Mouse (Mus musculus) heart, embryonic 16.5 days (tissue): ENCODE data around the gene Arhgap31. TPM values are rescaled to one million over a fixed set of nuclear protein-coding genes. Genes with fewer than 3 reads are reported as not detected.
A peak's percentile ranks its signal among the peaks of the same experiment; 100 is the strongest.

Experiments
- ATAC-seq: fragments of 200-750 bp; cut with Nextera tagmentation; replicated peaks from 2 replicates; pipeline ENCODE4 v1.8.0; 2017; ENCODE audit warnings: moderate number of reproducible peaks; ENCODE audit not compliant: insufficient read depth, low FRiP score; ENCODE audit errors: extremely low read depth
- H3K27ac ChIP-seq: fragments of 300-500 bp; sonication (generic); 2 replicates; pipeline ENCODE4 v1.5.1; 2014; ENCODE audit warnings: mild to moderate bottlenecking, low read length, control low read depth, moderate library complexity
- H3K27me3 ChIP-seq: fragments of 300-500 bp; sonication (generic); 2 replicates; pipeline ENCODE4 v1.6.1; 2014; ENCODE audit warnings: low read length, mixed read lengths; ENCODE audit not compliant: control insufficient read depth, insufficient read depth
- H3K36me3 ChIP-seq: fragments of 300-500 bp; sonication (generic); 2 replicates; pipeline ENCODE4 v1.6.1; 2014; ENCODE audit not compliant: control insufficient read depth, insufficient read depth
- H3K4me1 ChIP-seq: fragments of 300-500 bp; sonication (generic); 2 replicates; pipeline ENCODE4 v1.6.1; 2014; ENCODE audit warnings: low read length, mixed read lengths; ENCODE audit not compliant: control insufficient read depth, insufficient read depth
- H3K4me2 ChIP-seq: fragments of 300-500 bp; sonication (generic); 2 replicates; pipeline ENCODE4 v1.6.1; 2014; ENCODE audit warnings: low read depth, mild to moderate bottlenecking, control low read depth, low read length
- H3K4me3 ChIP-seq: fragments of 300-500 bp; sonication (generic); 2 replicates; pipeline ENCODE4 v1.5.1; 2014; ENCODE audit warnings: mild to moderate bottlenecking, control low read depth, low read length
- H3K9ac ChIP-seq: fragments of 300-500 bp; sonication (generic); 2 replicates; pipeline ENCODE4 v1.6.1; 2014; ENCODE audit warnings: low read length, control low read depth
- H3K9me3 ChIP-seq: fragments of 300-500 bp; sonication (generic); replicated peaks from 2 replicates; pipeline ENCODE4 v1.6.1; 2016; ENCODE audit warnings: low read length; ENCODE audit not compliant: control insufficient read depth
- WGBS: fragments of 180-500 bp; shearing (Covaris S2); extraction: QIAGEN DNeasy Blood & Tissue Kit; methylation state at CpG from one replicate; pipeline ENCODE4 v1.1.7; 2014; 5-methylcytosine and 5-hydroxymethylcytosine counted together
- polyA plus RNA-seq: library from polyadenylated mRNA; unstranded; fragments of >200 nt; fragmentation: Nextera tagmentation; extraction: Ambion mirVana; gene quantifications from 2 replicates; pipeline ENCODE4 v1.2.1, GENCODE M21; 2015

Gene Arhgap31
- polyA plus RNA-seq, 1 experiment from 2014 or later: 38.0 TPM

DNA sequence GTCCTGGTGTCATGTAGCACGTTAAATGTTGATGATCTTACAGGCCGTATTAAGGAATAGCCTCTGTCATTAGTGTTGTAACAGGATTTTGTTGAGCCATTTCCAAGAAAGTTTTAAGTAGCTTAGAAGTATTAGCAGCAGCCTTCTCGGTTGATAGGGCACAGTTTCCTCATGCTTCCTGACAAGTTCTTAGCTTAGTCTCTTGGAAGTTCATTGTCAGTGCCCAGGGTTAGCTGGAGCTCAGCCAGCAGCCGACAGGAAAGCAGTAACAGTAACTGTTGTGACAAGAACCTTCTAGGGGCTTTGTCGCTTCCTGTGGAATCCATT is 43.1 kb upstream of the Arhgap31 start:
- WGBS: 29% methylated on average over 5 of the region's 5 CpGs
- Histone ChIP-seq H3K4me3 (no peak overlapping the region), H3K9me3 (no peaks in the 10 kb centered on the region), H3K4me1 (peaks cover 9% of the 10 kb centered on the region), H3K36me3 (peaks cover 6% of the 10 kb centered on the region), H3K4me2 (no peak overlapping the region), H3K27ac (peak overlapping the region; percentile 72), H3K9ac (no peak overlapping the region), H3K27me3 (no peaks in the 10 kb centered on the region)
- no peak for ATAC-seq

DNA sequence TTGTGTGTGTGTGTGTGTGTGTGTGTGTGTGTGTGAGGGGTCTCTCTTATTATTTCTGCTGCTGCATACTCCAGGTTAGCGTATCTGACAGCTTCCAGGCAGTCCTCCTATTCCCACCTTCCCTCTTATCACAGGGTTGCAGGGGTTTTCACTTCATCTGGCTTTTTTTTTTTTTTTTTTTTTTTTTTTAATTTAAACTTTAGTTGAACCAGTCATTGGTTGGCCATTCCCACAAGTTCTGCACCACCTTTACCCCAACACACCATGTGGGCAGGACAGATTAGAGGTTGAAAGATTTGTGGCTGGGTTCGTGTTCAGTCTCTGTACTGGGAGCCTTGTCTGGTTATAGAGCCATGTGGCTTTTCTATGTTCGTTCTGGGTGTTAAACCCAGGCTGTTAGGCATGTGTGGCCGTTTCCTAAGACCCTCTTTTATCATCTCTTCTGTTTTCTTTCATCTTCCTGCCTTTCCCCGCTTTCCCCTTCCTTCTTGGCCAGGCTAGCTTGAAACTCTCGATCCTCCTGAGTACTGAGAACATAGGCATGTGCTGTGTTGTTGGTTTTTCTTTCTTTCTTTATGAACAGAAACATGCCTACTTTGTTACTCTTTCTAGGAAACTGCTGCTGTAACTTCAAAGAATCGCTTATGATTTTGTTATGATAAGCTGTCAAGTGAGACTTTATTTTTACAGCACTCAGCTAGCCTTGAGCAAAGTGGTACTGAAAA is 42.5 kb upstream of the Arhgap31 start:
- Histone ChIP-seq H3K9me3 (no peaks in the 10 kb centered on the region), H3K9ac (no peak overlapping the region), H3K27me3 (no peaks in the 10 kb centered on the region), H3K4me1 (peaks cover 9% of the 10 kb centered on the region; the same call in 1 of the 2 replicates), H3K4me3 (no peak overlapping the region), H3K27ac (peak overlapping the region; percentile 72), H3K36me3 (peaks cover 6% of the 10 kb centered on the region), H3K4me2 (no peak overlapping the region)
- ATAC-seq: no peak
- WGBS: 48% methylated on average over 7 of the region's 7 CpGs

DNA sequence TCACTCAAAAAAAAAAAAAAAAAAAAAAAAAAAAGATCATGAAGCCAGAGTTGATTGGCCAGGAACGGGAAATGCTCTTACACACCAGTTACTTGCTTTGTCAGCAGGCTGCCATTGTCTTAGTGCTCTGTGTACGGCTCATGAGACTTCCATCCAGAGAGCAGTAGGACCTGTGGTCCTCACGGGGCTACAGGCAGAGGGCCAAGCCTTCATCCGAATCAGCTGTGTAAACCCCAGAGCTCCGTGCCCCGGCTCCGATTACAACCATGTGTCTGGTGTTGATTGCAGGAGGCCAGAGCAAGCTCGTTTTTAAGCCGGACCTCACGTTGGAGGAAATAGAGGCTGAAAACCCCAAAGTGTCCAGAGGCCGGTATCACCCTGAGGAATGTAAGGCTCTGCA is 40.6 kb upstream of the Arhgap31 start:
- H3K9ac ChIP-seq: no peak overlapping the region
- no peaks in the 10 kb centered on the region for H3K27me3 ChIP-seq
- H3K4me2 ChIP-seq: peak overlapping the region; percentile 5; the same call in 1 of the 2 replicates
- 50% methylated on average over 11 of the region's 11 CpGs for WGBS
- no peak overlapping the region for H3K4me3 ChIP-seq
- ATAC-seq: peak; percentile 64
- no peaks in the 10 kb centered on the region for H3K9me3 ChIP-seq
- peaks cover 9% of the 10 kb centered on the region; the same call in 1 of the 2 replicates for H3K4me1 ChIP-seq
- H3K27ac ChIP-seq: no peak overlapping the region
- peaks cover 6% of the 10 kb centered on the region for H3K36me3 ChIP-seq

DNA sequence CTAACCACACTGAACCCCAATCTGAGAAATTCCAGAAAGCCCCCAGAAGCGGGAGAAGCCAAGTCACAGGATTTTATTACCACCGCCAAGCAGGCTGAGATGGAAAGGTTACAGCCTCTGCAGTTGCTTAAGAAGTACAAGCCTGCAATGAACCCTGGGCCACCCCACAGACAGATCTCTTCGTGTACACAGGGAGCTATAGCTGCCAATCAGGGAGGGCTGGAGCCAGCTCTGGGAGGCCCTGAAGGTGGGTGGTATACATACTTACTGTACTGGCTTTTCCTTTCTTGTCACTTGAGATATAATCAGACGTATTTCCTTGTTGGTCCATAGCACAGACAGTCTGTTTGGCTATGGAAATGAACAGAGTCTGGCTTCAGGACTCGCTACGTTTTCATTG is 37.7 kb upstream of the Arhgap31 start:
- ATAC-seq: no peak
- WGBS: 68% methylated on average over 6 of the region's 6 CpGs

DNA sequence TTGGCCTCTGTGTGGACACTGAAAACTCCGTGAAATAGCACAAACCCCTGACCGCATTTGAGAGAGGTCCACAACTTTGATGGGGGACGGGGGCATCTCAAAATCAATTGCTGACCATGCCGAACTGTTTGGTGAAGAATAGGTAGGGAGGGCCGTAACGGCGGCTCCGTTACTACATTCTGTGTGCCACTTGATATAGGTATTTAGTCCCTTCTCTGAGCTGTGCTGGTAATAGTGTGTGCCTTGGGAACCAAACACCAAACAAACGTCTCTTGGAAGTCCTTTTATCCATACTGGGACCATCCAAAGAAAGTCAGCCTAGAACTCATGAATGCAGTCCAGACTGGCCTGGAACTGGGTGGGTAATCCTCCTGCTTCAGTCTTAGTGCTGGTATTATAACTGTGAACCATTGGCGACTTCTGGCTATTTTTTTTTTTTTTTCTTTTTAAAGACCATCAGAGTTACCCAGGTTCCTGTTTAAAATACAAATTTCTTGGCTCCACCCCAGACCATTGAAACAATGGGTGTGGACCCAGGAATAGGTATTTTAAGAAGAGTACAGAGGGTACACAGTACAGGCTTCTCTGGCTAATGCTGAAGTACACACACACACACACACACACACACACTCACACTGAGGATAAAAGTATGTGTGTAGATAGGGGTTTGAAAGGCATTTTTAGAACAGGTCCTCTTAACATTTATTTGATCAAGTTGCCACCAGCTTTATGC is 31.0 kb upstream of the Arhgap31 start:
- H3K36me3 ChIP-seq: no peaks in the 10 kb centered on the region
- no peaks in the 10 kb centered on the region for H3K27me3 ChIP-seq
- WGBS: 84% methylated on average over 10 of the region's 10 CpGs
- H3K4me2 ChIP-seq: no peak overlapping the region
- H3K4me3 ChIP-seq: no peak overlapping the region
- H3K9ac ChIP-seq: no peak overlapping the region
- H3K4me1 ChIP-seq: peaks cover 7% of the 10 kb centered on the region
- no peaks in the 10 kb centered on the region for H3K9me3 ChIP-seq
- H3K27ac ChIP-seq: no peak overlapping the region
- ATAC-seq: no peak

More for the DNA sequence above, 37.7 kb upstream of the Arhgap31 start:
- Histone ChIP-seq H3K9ac (no peak overlapping the region), H3K4me1 (peaks cover 6% of the 10 kb centered on the region; the same call in 1 of the 2 replicates), H3K27me3 (no peaks in the 10 kb centered on the region), H3K4me3 (no peak overlapping the region), H3K36me3 (no peaks in the 10 kb centered on the region; the same call in 1 of the 2 replicates), H3K9me3 (no peaks in the 10 kb centered on the region), H3K27ac (no peak overlapping the region), H3K4me2 (no peak overlapping the region)

DNA sequence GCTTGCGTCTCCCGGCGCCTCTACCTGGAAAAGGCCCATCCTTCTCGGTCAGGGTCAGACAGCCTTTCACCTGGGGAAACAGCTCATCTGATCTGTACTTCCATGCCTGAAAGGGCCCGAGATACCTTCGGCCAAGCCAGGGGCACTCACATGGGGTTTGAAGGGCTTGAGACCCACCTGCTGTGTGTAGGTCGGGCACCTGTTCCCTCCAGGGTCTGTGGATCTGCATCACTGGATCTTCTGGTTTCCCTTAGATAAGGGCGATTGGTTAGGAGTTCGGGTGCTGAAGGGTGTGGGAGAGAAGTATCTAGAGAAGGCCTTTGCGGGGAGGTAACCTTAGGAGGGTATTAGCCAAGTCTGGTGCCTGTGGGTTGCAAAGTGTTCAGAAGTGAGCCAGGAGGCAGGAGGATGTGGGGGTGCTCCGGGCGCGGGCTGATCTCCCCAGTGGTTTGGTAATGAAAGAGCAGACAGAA is 29.6 kb upstream of the Arhgap31 start:
- ATAC-seq: peak; percentile 31
- Histone ChIP-seq H3K36me3 (no peaks in the 10 kb centered on the region), H3K4me3 (peak overlapping the region; percentile 69), H3K9ac (peak overlapping the region; percentile 75), H3K4me2 (peak overlapping the region; percentile 83), H3K4me1 (peaks cover 7% of the 10 kb centered on the region), H3K27ac (peak overlapping the region; percentile 55), H3K9me3 (no peaks in the 10 kb centered on the region), H3K27me3 (no peaks in the 10 kb centered on the region)
- WGBS: under 1% methylated on average over 13 of the region's 13 CpGs

DNA sequence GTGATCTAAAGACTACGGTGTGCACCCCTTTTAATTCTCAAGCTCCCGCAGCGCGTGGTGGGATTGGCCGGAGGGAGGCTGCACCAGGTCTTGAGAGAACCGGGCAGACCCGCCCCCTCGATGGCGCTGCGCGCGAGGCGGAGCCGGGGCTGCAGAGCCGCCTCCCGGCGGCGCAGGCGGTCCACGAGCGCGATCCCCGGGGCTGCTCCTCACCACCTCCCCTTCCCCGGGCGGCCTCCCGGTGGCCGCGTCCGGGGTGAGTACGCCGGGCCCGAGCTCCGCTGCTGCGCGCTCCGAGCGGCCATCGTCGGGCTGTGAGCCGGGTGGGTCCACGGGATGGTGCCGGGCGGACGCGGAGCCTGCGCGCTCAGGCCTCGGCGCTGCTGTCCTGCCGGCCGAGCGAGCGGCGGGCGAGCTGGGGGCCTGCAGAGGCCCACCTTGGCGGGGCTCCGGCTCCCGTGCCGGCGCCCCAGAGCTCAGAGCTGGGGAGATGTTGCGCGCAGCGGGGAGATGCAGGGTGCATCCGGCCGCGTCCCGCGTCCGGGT is 29.1 kb upstream of the Arhgap31 start, which contains the start of gene B4galt4:
TSS of gene B4galt4 (plus strand) at position 152 of the 546 bp plus-strand sequence.
- Histone ChIP-seq H3K4me3 (peak within 1 kb of the TSS; percentile 69), H3K4me2 (peak within 1 kb of the TSS; percentile 83), H3K9ac (peak within 1 kb of the TSS; percentile 75), H3K27me3 (no peaks in the 10 kb centered on the region), H3K27ac (peak within 1 kb of the TSS; percentile 55), H3K9me3 (no peaks in the 10 kb centered on the region), H3K4me1 (peaks cover 7% of the 10 kb centered on the region), H3K36me3 (no peaks in the 10 kb centered on the region)
- ATAC-seq: peak; percentile 96
- under 1% methylated on average over 54 of the region's 69 CpGs for WGBS

DNA sequence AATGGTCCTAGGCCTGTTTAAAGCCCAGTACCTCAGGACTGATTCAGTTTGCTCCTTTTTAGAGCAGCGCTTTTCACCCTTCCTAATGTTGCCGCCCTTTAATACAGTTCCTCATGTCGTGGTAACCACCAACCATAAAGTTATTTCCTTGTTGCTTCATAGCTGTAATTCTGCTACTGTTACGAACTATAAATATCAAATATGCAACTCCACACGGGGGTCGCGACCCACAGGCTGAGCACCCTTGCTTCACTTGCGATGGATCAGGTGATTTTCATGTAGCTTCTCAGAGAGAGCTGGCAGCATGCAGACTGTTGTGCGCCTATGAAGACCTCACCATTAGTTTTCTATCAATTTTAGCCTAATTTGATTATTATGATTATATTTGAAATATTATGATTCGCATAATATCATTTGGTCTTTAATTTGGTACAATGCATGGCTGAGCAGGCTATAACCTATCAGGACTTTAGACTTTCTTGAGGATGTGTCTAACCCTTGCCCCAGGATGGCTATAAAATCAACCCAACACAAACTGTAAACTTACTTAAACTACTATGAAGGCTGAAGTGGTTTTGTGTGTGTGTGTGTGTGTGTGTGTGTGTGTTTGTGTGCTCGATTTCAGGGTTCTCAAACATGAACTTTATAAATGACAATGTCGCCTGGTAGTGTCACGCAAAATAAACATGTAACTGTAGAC is 28.3 kb upstream of the Arhgap31 start:
- peak overlapping the region; percentile 75 for H3K9ac ChIP-seq
- H3K27ac ChIP-seq: no peak overlapping the region
- WGBS: 77% methylated on average over 13 of the region's 13 CpGs
- H3K9me3 ChIP-seq: no peaks in the 10 kb centered on the region
- H3K4me3 ChIP-seq: peak overlapping the region; percentile 69
- H3K4me2 ChIP-seq: peak overlapping the region; percentile 83
- H3K27me3 ChIP-seq: no peaks in the 10 kb centered on the region
- H3K4me1 ChIP-seq: peaks cover 7% of the 10 kb centered on the region
- no peaks in the 10 kb centered on the region for H3K36me3 ChIP-seq
- no peak for ATAC-seq
